ENCODE assay signal across 8 mouse cellular contexts in genomic region chr4:34686874-34687567, GRCm38 (mm10). TPM values are rescaled to one million over a fixed set of nuclear protein-coding genes. Genes with fewer than 3 reads are reported as not detected.
DNase-seq lines count a peak whose midpoint lies in the region; ATAC-seq lines count a peak whose summit lies in the region.

Gene Slc35a1, minus strand, starts transcription at chr4:34687438.

- DNase-seq in adipocyte (ENCODE audit: low spot score), result peak; percentile 80
- peak; percentile 92 for DNase-seq in embryo, embryonic 10 days (ENCODE audit: low spot score)
- DNase-seq in gastrocnemius, postnatal 10 days, result peak; percentile 92
- DNase-seq in left cerebral cortex, postnatal 10 days (ENCODE audit: extremely low spot score in 1 of 2, low spot score in 2 of 2), result peak; percentile 90 to 97
- DNase-seq in right cerebral cortex, postnatal 25 days, result peak; percentile 97
- DNase-seq in urinary bladder, postnatal 4 days (ENCODE audit: low spot score in 2 of 2), result peak; percentile 89 to 92

- ATAC-seq in inflammation-experienced regulatory T-cells, adult 6 months, result peak; percentile 93
- peak; percentile 92 for ATAC-seq in megakaryocyte-erythroid progenitor cell, adult 5-6 weeks (replicated peaks; ENCODE audit: low FRiP score, low TSS enrichment, poor library complexity, severe bottlenecking)

- intact Hi-C loops in left cerebral cortex, postnatal 10 days (cut with DNase I), result loop anchor here (5.0 kb wide), 2 partner anchors 90 to 230 kb away; partner anchors contain the start of gene Smim8

RNA-seq across cellular contexts. Expression of gene Slc35a1, which starts in this region (rescaled TPM):
- total RNA-seq in gastrocnemius, postnatal 10 days (2021), result 10 to 100 TPM; 16.7 to 17.4 TPM
- 10 to 100 TPM; 27.2 to 40.3 (median 31.1) TPM for polyA plus RNA-seq in inflammation-experienced regulatory T-cells, adult 6 months (2017; shearing (Covaris generic))
- 10 to 100 TPM; 25.6 to 26.2 TPM for total RNA-seq in left cerebral cortex, postnatal 10 days (2021)
- total RNA-seq in megakaryocyte-erythroid progenitor cell, adult 5-6 weeks (2014; fragmentation: Nextera tagmentation), result 24.4 and 26.3 TPM in 2 replicates
- 24.8 and 29.1 TPM in 2 replicates for total RNA-seq in megakaryocyte-erythroid progenitor cell, adult 5-6 weeks (2017)

Comparison
In these comparisons a context has a peak if more than half of its experiments do, and no peak if none do; other contexts are left out.
1. Peak in every context shown above with its lines: DNase-seq and ATAC-seq.